Mouse (Mus musculus): ENCODE measurements around the gene Pvalb.

Pvalb gene

DNA sequence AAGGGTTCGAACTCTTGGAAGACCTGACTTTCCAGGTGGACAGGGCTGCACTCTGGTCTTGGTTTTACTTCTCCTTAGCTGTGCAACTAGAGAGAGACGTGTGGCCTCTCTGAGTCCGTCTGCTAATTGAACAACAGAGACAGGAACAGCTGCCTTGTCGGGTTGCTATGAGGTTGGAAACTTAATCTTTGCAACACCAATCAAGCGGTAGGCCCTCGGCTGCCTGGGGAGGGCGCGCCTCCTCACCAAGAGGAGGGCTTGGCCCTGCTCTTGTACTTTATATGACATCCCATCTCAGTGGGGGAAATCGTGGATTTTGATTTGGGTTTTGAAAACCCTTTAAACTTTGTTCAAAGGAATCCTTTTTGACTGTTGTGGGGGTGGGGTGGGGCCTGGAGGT, 44.3 kb downstream of the Pvalb start:
- DNase-seq (ENCODE audit: low read depth, low spot score) = no peak

DNA sequence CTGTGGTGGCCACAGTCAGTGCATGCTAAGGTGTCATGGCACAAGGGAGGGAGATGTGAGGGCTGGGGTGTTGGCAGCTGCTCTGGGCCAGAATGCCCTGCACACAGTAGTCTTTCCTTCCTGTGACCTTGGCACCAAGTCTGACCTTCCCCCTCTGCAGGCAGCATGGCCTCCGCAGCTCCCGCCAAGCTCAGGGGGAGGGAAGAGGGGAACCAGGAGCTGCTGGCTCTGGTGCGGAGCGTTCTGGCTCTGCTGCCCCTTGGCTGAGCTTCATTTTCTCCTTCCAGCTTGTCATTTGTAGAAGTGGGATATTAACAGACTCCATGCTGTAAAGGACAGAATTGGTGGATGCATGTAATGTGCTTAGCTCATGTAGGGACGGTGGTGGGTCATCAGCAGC, 47.9 kb downstream of the Pvalb start:
- no peak for DNase-seq (ENCODE audit: low read depth, low spot score)

DNA sequence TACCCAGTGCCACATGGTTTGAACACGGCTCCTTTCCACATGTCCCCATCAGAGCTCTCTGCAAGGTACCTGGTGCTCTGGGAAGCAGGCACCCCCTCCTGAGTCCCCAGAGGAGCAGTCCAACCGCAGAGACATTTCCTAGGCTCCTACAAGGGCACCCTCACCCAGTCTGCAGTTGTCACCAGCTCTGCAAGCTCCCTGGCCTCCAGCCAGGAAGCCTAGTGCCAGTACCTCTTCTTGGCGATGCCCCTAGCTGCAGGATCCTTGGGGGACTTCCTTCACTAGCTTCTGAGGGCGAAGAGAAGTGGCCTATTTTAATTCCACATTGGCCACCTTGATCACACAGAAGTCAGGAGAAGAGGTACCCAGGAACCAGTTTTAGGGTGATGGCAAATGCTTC, 48.4 kb downstream of the Pvalb start:
- DNase-seq (ENCODE audit: low read depth, low spot score) = no peak

GRCm38 (mm10) chr15:78157330-78157729, 48.9 kb downstream of the Pvalb start:
- DNase-seq (ENCODE audit: low read depth, low spot score) = no peak

- DNase-seq (ENCODE audit: low read depth, low spot score) = no peak
Observed at GRCm38 (mm10) chr15:78155421-78155820, 50.8 kb downstream of the Pvalb start.

- DNase-seq (ENCODE audit: low read depth, low spot score) = no peak
Observed at GRCm38 (mm10) chr15:78153045-78153775, 53.0 kb downstream of the Pvalb start.

GRCm38 (mm10) chr15:78148565-78148964, 57.6 kb downstream of the Pvalb start:
- no peak for DNase-seq (ENCODE audit: low read depth, low spot score)

All from brain, embryonic 18.5 days (tissue).